Mouse (Mus musculus) C2C12 (cell line): ENCODE data around the gene Alkbh3. TPM values are rescaled to one million over a fixed set of nuclear protein-coding genes. Genes with fewer than 3 reads are reported as not detected.

Source experiments
- H3K27me3 ChIP-seq: one replicate; pipeline ENCODE4 v1.6.1; 2011; ENCODE audit not compliant: control insufficient read depth, insufficient read depth, insufficient read length
- H3K36me3 ChIP-seq: one replicate; pipeline ENCODE4 v1.6.1; 2011; ENCODE audit not compliant: control insufficient read depth, insufficient read depth
- H3K4me3 ChIP-seq: one replicate; pipeline ENCODE4 v1.5.1; 2011; ENCODE audit warnings: mild to moderate bottlenecking, control low read depth; ENCODE audit not compliant: poor library complexity, insufficient read depth, severe bottlenecking
- H3K79me2 ChIP-seq: one replicate; pipeline ENCODE4 v1.6.1; 2011; ENCODE audit not compliant: control insufficient read depth, insufficient read depth
- H3K79me3 ChIP-seq: one replicate; pipeline ENCODE4 v1.6.1; 2011; ENCODE audit warnings: low read depth, control low read depth
- H3ac ChIP-seq: one replicate; pipeline ENCODE3; 2011; ENCODE audit warnings: low read depth; ENCODE audit not compliant: control insufficient read depth, insufficient read length
- CEBPB ChIP-seq: IDR thresholded peaks from one replicate; pipeline ENCODE4 v1.6.1; 2011; ENCODE audit warnings: low read depth, mild to moderate bottlenecking, control low read depth, moderate library complexity
- CTCF ChIP-seq: IDR thresholded peaks from one replicate; pipeline ENCODE4 v1.5.1; 2011; ENCODE audit not compliant: control insufficient read depth, insufficient read depth, insufficient read length
- FOSL1 ChIP-seq: IDR thresholded peaks from one replicate; pipeline ENCODE4 v1.8.0; 2011; ENCODE audit warnings: mild to moderate bottlenecking, low read length; ENCODE audit not compliant: poor library complexity, insufficient read depth, severe bottlenecking
- MAX ChIP-seq: IDR thresholded peaks from one replicate; pipeline ENCODE4 v1.6.1; 2011; ENCODE audit warnings: mild to moderate bottlenecking, control low read depth
- MYOD1 ChIP-seq: IDR thresholded peaks from one replicate; pipeline ENCODE4 v1.6.1; 2011; ENCODE audit warnings: low read depth; ENCODE audit not compliant: control insufficient read depth, insufficient read length
- MYOG ChIP-seq: IDR thresholded peaks from one replicate; pipeline ENCODE4 v1.6.1; 2011; ENCODE audit not compliant: control insufficient read depth, insufficient read length; ENCODE audit errors: extremely low read depth
- USF1 ChIP-seq: IDR thresholded peaks from one replicate; pipeline ENCODE4 v1.6.1; 2011; ENCODE audit warnings: low read depth, mild to moderate bottlenecking, control low read depth, moderate library complexity
- polyA plus RNA-seq: library from polyadenylated mRNA; unstranded; fragments of >200 nt; fragmentation: generic; extraction: Trizol; gene quantifications from one replicate; pipeline ENCODE4 v1.2.1, GENCODE M21; 2012; ENCODE audit warnings: missing spikeins

Gene Alkbh3
- polyA plus RNA-seq, 1 experiment = 57.2 TPM

- no peaks in the 10 kb centered on the region for H3K79me3 ChIP-seq
- H3K79me2 ChIP-seq = peaks cover 10% of the 10 kb centered on the region
- no peak for TF ChIP-seq MYOG
- TF ChIP-seq MYOD1 = no peak
- no peak for TF ChIP-seq CEBPB
- no peak for TF ChIP-seq FOSL1
- no peak for TF ChIP-seq USF1
- no peak for TF ChIP-seq CTCF
- TF ChIP-seq MAX = no peak
- peaks cover 15% of the 10 kb centered on the region for H3K36me3 ChIP-seq
- no peak overlapping the region for H3ac ChIP-seq
- H3K4me3 ChIP-seq = no peak overlapping the region
- no peaks in the 10 kb centered on the region for H3K27me3 ChIP-seq
Measured at GRCm38 (mm10) chr2:94049471-94050176, 39.0 kb upstream of the Alkbh3 start.

GRCm38 (mm10) chr2:94048733-94049470, 38.3 kb upstream of the Alkbh3 start:
- Histone ChIP-seq H3K4me3 (no peak overlapping the region), H3K36me3 (peaks cover 17% of the 10 kb centered on the region), H3K79me3 (no peaks in the 10 kb centered on the region), H3ac (no peak overlapping the region), H3K27me3 (no peaks in the 10 kb centered on the region), H3K79me2 (peaks cover 10% of the 10 kb centered on the region)
- TF ChIP-seq MYOG (no peak), MYOD1 (no peak), CEBPB (no peak), CTCF (no peak), MAX (no peak), USF1 (no peak), FOSL1 (no peak)

- Histone ChIP-seq H3K79me3 (no peaks in the 10 kb centered on the region), H3K27me3 (no peaks in the 10 kb centered on the region), H3K36me3 (peaks cover 19% of the 10 kb centered on the region), H3K79me2 (peaks cover 10% of the 10 kb centered on the region), H3ac (no peak overlapping the region), H3K4me3 (no peak overlapping the region)
- TF ChIP-seq MYOD1 = no peak
- TF ChIP-seq FOSL1 = no peak
- no peak for TF ChIP-seq MAX
- no peak for TF ChIP-seq USF1
- TF ChIP-seq CEBPB = no peak
Measured at GRCm38 (mm10) chr2:94048271-94048670, 37.7 kb upstream of the Alkbh3 start.

- Histone ChIP-seq H3ac (no peak overlapping the region), H3K79me3 (no peaks in the 10 kb centered on the region), H3K79me2 (peaks cover 10% of the 10 kb centered on the region), H3K36me3 (peaks cover 28% of the 10 kb centered on the region), H3K4me3 (no peak overlapping the region), H3K27me3 (no peaks in the 10 kb centered on the region)
- TF ChIP-seq MYOG = no peak
- no peak for TF ChIP-seq FOSL1
- no peak for TF ChIP-seq MYOD1
- no peak for TF ChIP-seq CEBPB
- no peak for TF ChIP-seq USF1
- TF ChIP-seq CTCF = no peak
- no peak for TF ChIP-seq MAX
Measured at GRCm38 (mm10) chr2:94045411-94046090, 34.9 kb upstream of the Alkbh3 start.

GRCm38 (mm10) chr2:94044174-94044573, 33.6 kb upstream of the Alkbh3 start:
- no peaks in the 10 kb centered on the region for H3K79me3 ChIP-seq
- H3ac ChIP-seq = no peak overlapping the region
- H3K27me3 ChIP-seq = no peaks in the 10 kb centered on the region
- no peak overlapping the region for H3K4me3 ChIP-seq
- TF ChIP-seq MYOG (no peak), MYOD1 (no peak), CEBPB (no peak), MAX (no peak), FOSL1 (no peak), CTCF (no peak)
- peaks cover 35% of the 10 kb centered on the region for H3K36me3 ChIP-seq
- H3K79me2 ChIP-seq = peaks cover 5% of the 10 kb centered on the region
